Mouse (Mus musculus) heart, adult 2 months (tissue): ENCODE data around the gene Serpinb6c. TPM values are rescaled to one million over a fixed set of nuclear protein-coding genes. Genes with fewer than 3 reads are reported as not detected.
A peak's percentile ranks its signal among the peaks of the same experiment; 100 is the strongest.

Experiments used
- DNase-seq, 2 experiments: peaks; one replicate each; pipeline ENCODE4 v3.0.0; 2021
- H3K27ac ChIP-seq: fragments of 200-600 bp; 2 replicates; pipeline ENCODE4 v1.8.1; 2022
- H3K27me3 ChIP-seq: fragments of 200-500 bp; 2 replicates; pipeline ENCODE4 v1.6.1; 2012; ENCODE audit warnings: mild to moderate bottlenecking, low read length, inconsistent platforms, mixed read lengths; ENCODE audit not compliant: control insufficient read depth, insufficient read depth
- H3K36me3 ChIP-seq: fragments of 200-500 bp; 2 replicates; pipeline ENCODE4 v1.6.1; 2012; ENCODE audit warnings: low read length, inconsistent platforms; ENCODE audit not compliant: control insufficient read depth, insufficient read depth
- H3K4me1 ChIP-seq: fragments of 200-500 bp; 2 replicates; pipeline ENCODE4 v1.6.1; 2011; ENCODE audit warnings: low read length; ENCODE audit not compliant: control insufficient read depth, insufficient read depth
- H3K4me3 ChIP-seq: fragments of 200-600 bp; 2 replicates; pipeline ENCODE4 v1.8.1; 2022
- H3K79me2 ChIP-seq: fragments of 200-500 bp; replicated peaks from 2 replicates; pipeline ENCODE4 v1.6.1; 2012; ENCODE audit warnings: mild to moderate bottlenecking, inconsistent platforms, low read length, moderate library complexity, mixed read lengths; ENCODE audit not compliant: control insufficient read depth, insufficient read depth
- H3K9ac ChIP-seq: fragments of 200-500 bp; 2 replicates; pipeline ENCODE4 v1.6.1; 2012; ENCODE audit warnings: low read depth, mild to moderate bottlenecking, control low read depth, inconsistent platforms, low read length, mixed read lengths
- CTCF ChIP-seq: fragments of 200-600 bp; IDR thresholded peaks from 2 replicates; pipeline ENCODE4 v1.8.1; 2022; ENCODE audit warnings: antibody characterized with exemption, mild to moderate bottlenecking, moderate library complexity
- EP300 ChIP-seq: fragments of 200-500 bp; IDR thresholded peaks from 2 replicates; pipeline ENCODE4 v1.6.1; 2011; ENCODE audit warnings: low read depth, low read length, control low read depth; ENCODE audit not compliant: insufficient read depth
- POLR2A ChIP-seq: fragments of 200-500 bp; IDR thresholded peaks from 2 replicates; pipeline ENCODE4 v1.6.1; 2011; ENCODE audit warnings: mild to moderate bottlenecking, low read depth, low read length, control low read depth; ENCODE audit not compliant: insufficient read depth
- WGBS: fragments of 180-500 bp; shearing (Covaris S2); methylation state at CpG from one replicate; pipeline ENCODE4 v1.1.7; 2018; 5-methylcytosine and 5-hydroxymethylcytosine counted together
- intact Hi-C: fragments of 180-260 bp; cut with DNase I; formaldehyde crosslinking; loops from one replicate; pipeline ENCODE4 v1.15.1; 2025
- polyA plus RNA-seq: library from polyadenylated mRNA; depleted of rRNA; stranded (reverse); fragments of >200 nt; gene quantifications from 2 replicates; pipeline ENCODE4 v1.2.3, GENCODE M21; 2012; rRNA removed
- total RNA-seq, 2 experiments: library from RNA; stranded (reverse); gene quantifications; 2 replicates each; pipeline ENCODE4 v1.2.3; 2021

The Serpinb6c gene
- total and polyA plus RNA-seq, 3 experiments, result not detected

DNA sequence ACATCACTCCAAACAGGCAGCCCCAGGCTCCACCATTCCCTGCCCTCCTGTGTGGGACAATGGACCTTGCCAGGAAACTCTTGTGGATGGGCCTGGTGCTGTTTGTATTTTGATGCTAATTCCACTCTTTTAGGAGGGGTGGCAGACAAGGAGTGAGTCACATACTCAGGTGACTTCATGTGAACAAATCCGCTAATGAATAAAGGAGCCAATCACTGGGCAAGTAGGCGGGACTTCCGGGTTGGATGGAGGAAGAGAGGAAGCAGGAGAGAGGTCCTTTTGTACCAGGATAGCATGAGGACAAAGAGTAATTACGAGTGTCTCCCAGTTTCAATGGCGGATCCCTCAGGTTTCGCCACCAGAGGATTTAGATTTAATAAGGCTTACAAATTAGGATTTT lies 15.5 kb upstream of the Serpinb6c start:
- intact Hi-C loops, result no loop called here
- DNase-seq, result no peak
- Histone ChIP-seq H3K4me1 (no peaks in the 10 kb centered on the region), H3K36me3 (peaks cover 23% of the 10 kb centered on the region), H3K4me3 (no peak overlapping the region), H3K79me2 (no peaks in the 10 kb centered on the region), H3K27ac (no peak overlapping the region), H3K27me3 (no peaks in the 10 kb centered on the region), H3K9ac (no peak overlapping the region)
- 90% methylated on average over 6 of the region's 6 CpGs for whole genome bisulfite sequencing
- TF ChIP-seq EP300, result no peak
- TF ChIP-seq POLR2A, result no peak
- no peak for TF ChIP-seq CTCF

DNA sequence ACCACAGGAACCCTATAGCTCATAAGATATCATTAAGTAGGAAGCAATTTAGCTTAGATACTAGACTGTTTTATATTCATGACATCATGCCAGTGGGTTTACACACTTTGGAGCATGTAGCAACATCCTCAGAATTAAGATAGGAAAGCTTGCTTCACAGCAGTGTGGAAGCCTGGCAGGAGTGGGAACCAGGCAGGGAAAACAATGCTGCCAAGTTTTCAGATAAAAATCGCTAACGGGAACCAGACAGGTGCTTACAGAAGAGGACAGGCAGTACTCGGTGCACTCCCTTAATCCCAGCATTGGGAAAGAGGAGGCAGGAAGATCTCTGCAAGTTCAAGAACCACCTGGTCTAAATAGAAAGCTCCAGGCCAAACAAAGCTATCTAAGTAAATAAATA lies 1.3 kb upstream of the Serpinb6c start:
- no peak overlapping the region for H3K9ac ChIP-seq
- no peak overlapping the region for H3K27ac ChIP-seq
- DNase-seq, result no peak
- H3K4me3 ChIP-seq, result no peak overlapping the region
- intact Hi-C loops, result no loop called here
- H3K36me3 ChIP-seq, result no peaks in the 10 kb centered on the region
- no peak for TF ChIP-seq CTCF
- no peak for TF ChIP-seq EP300
- TF ChIP-seq POLR2A, result no peak
- 45% methylated on average over 3 of the region's 3 CpGs for WGBS
- no peaks in the 10 kb centered on the region for H3K27me3 ChIP-seq
- H3K79me2 ChIP-seq, result no peaks in the 10 kb centered on the region
- no peaks in the 10 kb centered on the region for H3K4me1 ChIP-seq

DNA sequence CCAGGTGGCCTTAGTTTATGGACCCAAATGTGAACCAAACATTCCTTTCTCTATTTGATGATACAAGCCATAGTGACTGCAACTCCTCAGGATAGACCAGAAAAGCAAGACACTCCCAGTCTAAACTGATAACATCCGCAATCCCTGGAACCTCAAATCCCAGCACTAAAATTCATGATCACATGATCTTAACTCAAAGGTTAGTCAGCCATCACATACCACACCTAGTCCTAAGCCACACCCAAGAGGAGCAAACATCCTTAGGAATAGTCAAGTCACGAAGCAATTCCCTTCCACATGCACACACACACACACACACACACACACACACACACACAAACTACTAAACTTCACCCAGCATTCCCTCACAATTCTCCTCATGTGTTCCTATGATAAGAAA lies 2.2 kb downstream of the Serpinb6c start:
- H3K36me3 ChIP-seq, result no peaks in the 10 kb centered on the region
- intact Hi-C loops, result no loop called here
- 85% methylated on average over 2 of the region's 2 CpGs for WGBS

DNA sequence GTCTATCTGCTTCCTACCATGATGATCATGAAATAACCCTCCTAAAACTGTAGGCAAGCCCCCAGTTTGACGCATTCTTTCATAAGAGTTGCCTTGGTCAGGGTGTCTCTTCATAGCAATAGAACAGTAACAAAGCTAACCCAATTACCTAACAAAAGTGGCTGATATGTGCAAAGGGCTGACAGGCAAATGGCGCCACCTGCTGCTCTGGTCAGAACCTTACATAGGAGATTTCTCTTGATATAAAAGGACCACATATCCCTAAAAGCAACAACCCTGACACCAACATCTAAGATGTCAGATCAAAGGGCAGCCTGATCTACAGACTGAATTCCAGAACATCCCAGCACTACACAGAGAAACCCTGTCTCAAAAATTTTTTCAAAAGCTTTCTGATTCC lies 11.3 kb downstream of the Serpinb6c start:
- Histone ChIP-seq H3K4me3 (no peak overlapping the region), H3K79me2 (no peaks in the 10 kb centered on the region), H3K27ac (no peak overlapping the region), H3K4me1 (no peaks in the 10 kb centered on the region), H3K27me3 (no peaks in the 10 kb centered on the region), H3K9ac (no peak overlapping the region), H3K36me3 (no peaks in the 10 kb centered on the region)
- whole genome bisulfite sequencing, result 38% methylated on average over 2 of the region's 2 CpGs
- no peak for DNase-seq
- TF ChIP-seq EP300 (no peak), CTCF (peak; percentile 59)
- intact Hi-C loops, result no loop called here

More for the DNA sequence above, 2.2 kb downstream of the Serpinb6c start:
- H3K79me2 ChIP-seq, result no peaks in the 10 kb centered on the region
- no peak overlapping the region for H3K27ac ChIP-seq
- DNase-seq, result no peak
- H3K4me1 ChIP-seq, result no peaks in the 10 kb centered on the region
- H3K4me3 ChIP-seq, result no peak overlapping the region
- no peak for TF ChIP-seq EP300
- TF ChIP-seq CTCF, result no peak
- no peak for TF ChIP-seq POLR2A
- H3K9ac ChIP-seq, result no peak overlapping the region
- H3K27me3 ChIP-seq, result no peaks in the 10 kb centered on the region

DNA sequence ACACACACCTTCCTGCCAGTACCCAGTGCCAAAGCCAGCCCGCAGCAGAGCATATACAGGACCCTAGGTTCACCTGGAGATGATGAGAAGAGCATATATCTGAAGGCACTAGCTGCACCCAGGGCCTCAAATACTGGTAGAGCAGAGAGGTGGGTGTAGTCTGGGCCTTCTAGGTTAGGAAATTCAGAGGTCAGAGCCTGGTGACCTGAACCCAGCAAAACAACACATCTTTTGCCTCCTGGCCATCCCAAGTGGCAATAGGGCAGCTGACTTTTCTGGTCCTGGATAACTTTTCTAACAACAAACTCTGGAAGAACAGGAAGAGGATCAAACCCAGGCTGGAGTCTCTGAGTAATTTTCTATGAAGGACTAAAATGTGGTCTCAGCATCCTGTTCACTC lies 62.2 kb downstream of the Serpinb6c start, which contains the start of gene Serpinb6e:
Gene Serpinb6e (minus strand): TSS at position 101 of the 400 bp plus-strand sequence.
- Histone ChIP-seq H3K9ac (no peak within 1 kb of the TSS), H3K27me3 (no peaks in the 10 kb centered on the region), H3K79me2 (no peaks in the 10 kb centered on the region), H3K4me3 (no peak within 1 kb of the TSS), H3K27ac (no peak within 1 kb of the TSS), H3K4me1 (no peaks in the 10 kb centered on the region), H3K36me3 (no peaks in the 10 kb centered on the region)
- TF ChIP-seq POLR2A, result no peak
- no peak for TF ChIP-seq EP300
- TF ChIP-seq CTCF, result no peak
- no peak for DNase-seq
- 54% methylated on average over 1 of the region's 1 CpGs for WGBS
- intact Hi-C loops, result no loop called here

DNA sequence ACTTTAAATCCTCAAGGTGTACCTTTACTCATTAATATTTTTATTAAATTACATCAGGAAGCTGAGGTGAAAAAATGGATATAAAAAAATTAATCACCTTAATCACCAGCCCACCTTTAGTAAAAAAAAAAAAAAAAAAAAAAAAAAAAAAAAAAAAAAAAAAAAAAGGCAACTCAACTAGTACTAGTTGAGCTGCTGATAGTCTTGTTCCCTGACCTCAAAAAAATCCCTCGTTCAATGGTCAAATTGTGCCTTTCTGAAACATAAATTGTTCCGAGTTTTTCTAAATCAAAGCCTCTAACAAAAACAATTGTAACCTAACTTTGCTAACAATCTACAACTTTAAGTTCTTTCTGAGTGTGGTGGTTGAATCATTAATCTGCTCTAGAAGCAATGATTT lies 74.8 kb downstream of the Serpinb6c start:
- Histone ChIP-seq H3K4me1 (no peaks in the 10 kb centered on the region), H3K79me2 (no peaks in the 10 kb centered on the region), H3K4me3 (no peak overlapping the region), H3K27ac (no peak overlapping the region), H3K27me3 (no peaks in the 10 kb centered on the region), H3K36me3 (no peaks in the 10 kb centered on the region), H3K9ac (no peak overlapping the region)
- WGBS, result 74% methylated on average over 2 of the region's 2 CpGs
- intact Hi-C loops, result no loop called here
- DNase-seq, result no peak
- TF ChIP-seq POLR2A (no peak), CTCF (no peak), EP300 (no peak)

Other genes with a start within 250 kb of the Serpinb6c start
- gene Serpinb6d, start 244.3 kb downstream of the Serpinb6c start, total RNA-seq, result not detected
- gene Serpinb6d, start 244.3 kb downstream of the Serpinb6c start, polyA plus RNA-seq, result not detected in 2 replicates
- not detected for gene Serpinb6e, start 62.3 kb downstream of the Serpinb6c start, total RNA-seq
- not detected in 2 replicates for gene Serpinb6e, start 62.3 kb downstream of the Serpinb6c start, polyA plus RNA-seq
- gene Nqo2, start 59.0 kb upstream of the Serpinb6c start, total RNA-seq, result 10 to 100 TPM; 38.0 to 45.4 TPM
- 14.4 and 39.8 TPM in 2 replicates for gene Nqo2, start 59.0 kb upstream of the Serpinb6c start, polyA plus RNA-seq
- 1 to 10 TPM; 7.0 to 7.4 TPM for gene Ripk1, start 96.7 kb upstream of the Serpinb6c start, total RNA-seq
- 2.0 and 3.5 TPM in 2 replicates for gene Ripk1, start 96.7 kb upstream of the Serpinb6c start, polyA plus RNA-seq
- 100 to 1,000 TPM; 104 to 111 TPM for gene Serpinb6a, start 97.1 kb upstream of the Serpinb6c start, total RNA-seq
- gene Serpinb6a, start 97.1 kb upstream of the Serpinb6c start, polyA plus RNA-seq, result 51.2 and 79.7 TPM in 2 replicates
- 10 to 100 TPM; 32.5 to 35.3 TPM for gene Bphl, start 131.9 kb upstream of the Serpinb6c start, total RNA-seq
- 29.8 and 43.3 TPM in 2 replicates for gene Bphl, start 131.9 kb upstream of the Serpinb6c start, polyA plus RNA-seq
- 10 to 100 TPM; 42.9 to 64.1 TPM for gene Tubb2a, start 172.3 kb upstream of the Serpinb6c start, total RNA-seq
- gene Tubb2a, start 172.3 kb upstream of the Serpinb6c start, polyA plus RNA-seq, result 95.2 and 122 TPM in 2 replicates
- gene Tubb2b, start 224.8 kb upstream of the Serpinb6c start, total RNA-seq, result 1 to 10 TPM; 2.6 to 5.3 TPM
- gene Tubb2b, start 224.8 kb upstream of the Serpinb6c start, polyA plus RNA-seq, result 6.2 and 7.8 TPM in 2 replicates